Mouse (Mus musculus) liver, embryonic 14.5 days (tissue): ENCODE results near the gene Klf2.

ENCODE experiments used
- CTCF ChIP-seq: IDR thresholded peaks from 2 replicates; pipeline ENCODE4 v1.5.1; 2016; ENCODE audit warnings: antibody characterized with exemption, low read depth, control low read depth
- EP300 ChIP-seq: IDR thresholded peaks from 2 replicates; pipeline ENCODE4 v1.6.1; 2016; ENCODE audit warnings: antibody characterized with exemption, low read depth

- no peak for TF ChIP-seq CTCF
- no peak for TF ChIP-seq EP300
Measured at GRCm38 (mm10) chr8:72324708-72325107, 5.9 kb downstream of the Klf2 start.
